Mouse (Mus musculus) embryonic fibroblast, embryonic 13.5 days (primary cell): Measurements from ENCODE around the gene Raet1e.

ENCODE experiments used
- CTCF ChIP-seq: IDR thresholded peaks from 2 replicates; pipeline ENCODE4 v1.5.1; 2011; ENCODE audit warnings: mild to moderate bottlenecking, control low read depth, low read length, moderate library complexity, borderline replicate concordance; ENCODE audit not compliant: insufficient read depth
- POLR2A ChIP-seq: IDR thresholded peaks from 2 replicates; pipeline ENCODE4 v1.6.1; 2011; ENCODE audit warnings: low read depth, mild to moderate bottlenecking, control low read depth, low read length, moderate library complexity

DNA sequence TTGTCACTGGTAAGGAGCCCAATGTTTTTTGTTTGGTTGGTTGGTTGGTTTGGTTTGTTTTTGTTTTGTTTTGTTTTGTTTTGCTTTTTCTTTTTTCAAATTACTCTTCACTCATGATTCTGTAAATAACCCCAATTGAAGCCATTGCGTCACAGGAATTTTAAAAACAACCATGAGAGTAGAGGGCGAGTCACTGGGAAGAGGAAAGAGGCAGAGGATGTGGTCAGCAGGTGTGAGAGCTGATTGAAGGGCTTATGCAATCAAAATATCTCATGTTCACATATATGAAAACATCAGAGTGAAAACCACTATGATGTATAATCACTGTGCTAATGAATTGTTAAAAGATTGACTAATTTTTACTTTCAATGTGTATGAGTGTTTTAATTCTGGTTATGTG lies 141.0 kb downstream of the Raet1e start:
- no peak for TF ChIP-seq CTCF
- no peak for TF ChIP-seq POLR2A
